Mouse (Mus musculus) WW6 (cell line): ENCODE measurements around the gene Flrt1.

Experiments used
- DNase-seq: peaks from one replicate; pipeline ENCODE4 v3.0.0-alpha.2; 2013; ENCODE audit warnings: low read depth, low spot score

Gene Flrt1

GRCm38 (mm10) chr19:7130317-7130716, 24.8 kb upstream of the Flrt1 start:
- DNase-seq = no peak

GRCm38 (mm10) chr19:7128551-7129475, 23.3 kb upstream of the Flrt1 start:
- DNase-seq = no peak

- DNase-seq = no peak
These were observed 21.4 kb upstream of the Flrt1 start for GRCm38 (mm10) chr19:7126933-7127332.

- DNase-seq = no peak
These were observed 20.7 kb upstream of the Flrt1 start for GRCm38 (mm10) chr19:7126209-7126608.

- DNase-seq = no peak
These were observed 20.1 kb upstream of the Flrt1 start for GRCm38 (mm10) chr19:7125526-7126156.

- no peak for DNase-seq
These were observed 17.3 kb upstream of the Flrt1 start for GRCm38 (mm10) chr19:7122698-7123306.

GRCm38 (mm10) chr19:7122277-7122676, 16.7 kb upstream of the Flrt1 start:
- DNase-seq = no peak

- no peak for DNase-seq
These were observed 15.7 kb upstream of the Flrt1 start for GRCm38 (mm10) chr19:7121252-7121651.

- no peak for DNase-seq
These were observed 12.3 kb upstream of the Flrt1 start for GRCm38 (mm10) chr19:7117653-7118307.

GRCm38 (mm10) chr19:7117141-7117540, 11.6 kb upstream of the Flrt1 start:
- no peak for DNase-seq

GRCm38 (mm10) chr19:7116038-7116731, 10.7 kb upstream of the Flrt1 start:
- DNase-seq = no peak

- DNase-seq = no peak
These were observed 8.0 kb upstream of the Flrt1 start for GRCm38 (mm10) chr19:7113574-7113973.

GRCm38 (mm10) chr19:7112628-7113027, 7.1 kb upstream of the Flrt1 start:
- DNase-seq = no peak

GRCm38 (mm10) chr19:7111710-7112109, 6.2 kb upstream of the Flrt1 start:
- DNase-seq = no peak

GRCm38 (mm10) chr19:7111309-7111708, 5.8 kb upstream of the Flrt1 start:
- DNase-seq = no peak

GRCm38 (mm10) chr19:7110875-7111274, 5.3 kb upstream of the Flrt1 start:
- no peak for DNase-seq

- DNase-seq = no peak
These were observed 4.6 kb upstream of the Flrt1 start for GRCm38 (mm10) chr19:7110097-7110496.

GRCm38 (mm10) chr19:7108114-7108905, 2.8 kb upstream of the Flrt1 start:
- DNase-seq = no peak

GRCm38 (mm10) chr19:7107174-7107573, 1.6 kb upstream of the Flrt1 start:
- no peak for DNase-seq

GRCm38 (mm10) chr19:7106566-7106965, 1.0 kb upstream of the Flrt1 start:
- DNase-seq = no peak

GRCm38 (mm10) chr19:7103993-7104401, 1.5 kb downstream of the Flrt1 start:
- DNase-seq = peak; percentile 40
